Mouse (Mus musculus) myocyte (in vitro differentiated cells): ENCODE measurements around the gene Speer4c.
"Not testable (repeated sequence)": the region's sequence is repeated elsewhere in the genome, so short reads cannot be mapped to it uniquely, and the experiment has no call there.

ENCODE experiments used
- CEBPB ChIP-seq: IDR thresholded peaks from 2 replicates; pipeline ENCODE4 v1.6.1; 2011; ENCODE audit warnings: mild to moderate bottlenecking, moderate library complexity; ENCODE audit not compliant: poor library complexity, insufficient read depth, severe bottlenecking
- TCF12 ChIP-seq: IDR thresholded peaks from one replicate; pipeline ENCODE4 v1.6.1; 2011; ENCODE audit warnings: mild to moderate bottlenecking, control low read depth; ENCODE audit not compliant: poor library complexity, insufficient read depth, severe bottlenecking

GRCm38 (mm10) chr5:15674429-15675244 is 39.4 kb downstream of the Speer4c start:
- TF ChIP-seq TCF12, CEBPB: not testable (repeated sequence)
